Mouse (Mus musculus): Measurements from ENCODE around the gene Cdc42se2.

Gene Cdc42se2

GRCm38 (mm10) chr11:54787488-54788474, at the start of gene Cdc42se2:
Gene Cdc42se2, minus strand, starts transcription at chr11:54787675.
- in situ Hi-C loops (cut with MboI; ENCODE audit: low sequenced_read_pairs) = no loop called here

GRCm38 (mm10) chr11:54836106-54836505, 48.6 kb upstream of the Cdc42se2 start:
- in situ Hi-C loops (cut with MboI; ENCODE audit: low sequenced_read_pairs) = no loop called here

- in situ Hi-C loops (cut with MboI; ENCODE audit: low sequenced_read_pairs) = no loop called here
These were observed 47.1 kb upstream of the Cdc42se2 start for GRCm38 (mm10) chr11:54834596-54834995.

GRCm38 (mm10) chr11:54833833-54834232, 46.4 kb upstream of the Cdc42se2 start:
- in situ Hi-C loops (cut with MboI; ENCODE audit: low sequenced_read_pairs) = no loop called here

- in situ Hi-C loops (cut with MboI; ENCODE audit: low sequenced_read_pairs) = no loop called here
These were observed 39.3 kb upstream of the Cdc42se2 start for GRCm38 (mm10) chr11:54826819-54827218.

GRCm38 (mm10) chr11:54825774-54826173, 38.3 kb upstream of the Cdc42se2 start:
- in situ Hi-C loops (cut with MboI; ENCODE audit: low sequenced_read_pairs) = no loop called here

- in situ Hi-C loops (cut with MboI; ENCODE audit: low sequenced_read_pairs) = no loop called here
These were observed 36.0 kb upstream of the Cdc42se2 start for GRCm38 (mm10) chr11:54823467-54823866.

GRCm38 (mm10) chr11:54819489-54819888, 32.0 kb upstream of the Cdc42se2 start:
- in situ Hi-C loops (cut with MboI; ENCODE audit: low sequenced_read_pairs) = no loop called here

- in situ Hi-C loops (cut with MboI; ENCODE audit: low sequenced_read_pairs) = no loop called here
These were observed 30.0 kb upstream of the Cdc42se2 start for GRCm38 (mm10) chr11:54817449-54817848.

GRCm38 (mm10) chr11:54815659-54816058, 28.2 kb upstream of the Cdc42se2 start:
- in situ Hi-C loops (cut with MboI; ENCODE audit: low sequenced_read_pairs) = no loop called here

- in situ Hi-C loops (cut with MboI; ENCODE audit: low sequenced_read_pairs) = no loop called here
These were observed 25.5 kb upstream of the Cdc42se2 start for GRCm38 (mm10) chr11:54812812-54813516.

- in situ Hi-C loops (cut with MboI; ENCODE audit: low sequenced_read_pairs) = no loop called here
These were observed 24.8 kb upstream of the Cdc42se2 start for GRCm38 (mm10) chr11:54812314-54812713.

GRCm38 (mm10) chr11:54811054-54811453, 23.6 kb upstream of the Cdc42se2 start:
- in situ Hi-C loops (cut with MboI; ENCODE audit: low sequenced_read_pairs) = no loop called here

- in situ Hi-C loops (cut with MboI; ENCODE audit: low sequenced_read_pairs) = no loop called here
These were observed 22.1 kb upstream of the Cdc42se2 start for GRCm38 (mm10) chr11:54809582-54809981.

GRCm38 (mm10) chr11:54808177-54808576, 20.7 kb upstream of the Cdc42se2 start:
- in situ Hi-C loops (cut with MboI; ENCODE audit: low sequenced_read_pairs) = no loop called here

GRCm38 (mm10) chr11:54807669-54808068, 20.2 kb upstream of the Cdc42se2 start:
- in situ Hi-C loops (cut with MboI; ENCODE audit: low sequenced_read_pairs) = no loop called here

- in situ Hi-C loops (cut with MboI; ENCODE audit: low sequenced_read_pairs) = no loop called here
These were observed 19.4 kb upstream of the Cdc42se2 start for GRCm38 (mm10) chr11:54806891-54807290.

GRCm38 (mm10) chr11:54805196-54805595, 17.7 kb upstream of the Cdc42se2 start:
- in situ Hi-C loops (cut with MboI; ENCODE audit: low sequenced_read_pairs) = no loop called here

- in situ Hi-C loops (cut with MboI; ENCODE audit: low sequenced_read_pairs) = no loop called here
These were observed 15.1 kb upstream of the Cdc42se2 start for GRCm38 (mm10) chr11:54802621-54803020.

GRCm38 (mm10) chr11:54801791-54802558, 14.5 kb upstream of the Cdc42se2 start:
- in situ Hi-C loops (cut with MboI; ENCODE audit: low sequenced_read_pairs) = no loop called here

- in situ Hi-C loops (cut with MboI; ENCODE audit: low sequenced_read_pairs) = no loop called here
These were observed 9.1 kb upstream of the Cdc42se2 start for GRCm38 (mm10) chr11:54796551-54796950.

Data from CH12F3 (cell line).